Mouse (Mus musculus) ovary, postnatal 36 days (tissue): Measurements from ENCODE around the gene Bag6.

ENCODE experiments used
- DNase-seq: peaks from one replicate; pipeline ENCODE4 v3.0.0; 2022; ENCODE audit warnings: low spot score, mixed read lengths

Bag6 gene

DNA sequence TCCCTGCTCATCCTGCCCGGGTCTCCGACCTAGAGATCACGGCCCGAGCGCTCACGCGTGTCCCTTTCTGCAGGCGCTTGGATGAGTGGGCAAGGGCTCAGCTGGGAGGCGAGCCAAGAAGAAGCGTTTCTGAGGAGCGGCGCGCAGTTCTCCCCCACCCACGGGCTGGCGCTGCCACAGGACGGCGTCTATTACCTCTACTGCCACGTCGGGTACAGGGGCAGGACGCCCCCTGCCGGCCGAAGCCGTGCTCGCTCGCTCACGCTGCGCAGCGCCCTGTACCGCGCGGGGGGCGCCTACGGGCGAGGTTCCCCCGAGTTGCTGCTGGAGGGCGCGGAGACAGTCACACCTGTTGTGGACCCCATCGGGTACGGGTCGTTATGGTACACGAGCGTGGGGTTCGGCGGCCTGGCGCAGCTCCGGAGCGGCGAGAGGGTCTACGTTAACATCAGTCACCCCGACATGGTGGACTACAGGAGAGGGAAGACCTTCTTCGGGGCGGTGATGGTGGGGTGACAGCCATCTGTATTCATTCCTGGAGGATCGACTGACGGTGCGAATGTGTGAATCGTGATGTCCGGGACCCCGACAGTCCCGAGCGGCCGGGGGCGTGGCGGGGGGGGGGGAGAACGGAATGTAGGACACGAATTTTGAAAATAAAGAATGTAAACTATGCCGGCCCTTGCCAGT is 60.8 kb downstream of the Bag6 start:
- peak; percentile 81 for DNase-seq

DNA sequence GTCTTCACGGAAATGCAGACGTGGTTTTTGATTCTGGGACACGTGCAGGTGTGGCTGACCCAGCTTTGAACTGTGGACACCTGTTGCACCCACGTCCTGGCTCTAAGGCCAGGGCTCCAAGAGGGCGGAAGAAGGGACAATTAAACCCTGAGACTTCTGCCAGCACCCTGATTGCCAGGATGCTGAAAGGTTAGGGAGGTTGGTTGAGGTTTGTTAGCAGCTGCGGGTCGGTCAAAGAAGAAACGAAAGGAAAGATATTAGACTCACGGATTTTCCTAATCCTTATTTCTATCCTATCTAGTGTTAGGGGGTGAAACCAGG is 61.3 kb downstream of the Bag6 start:
- no peak for DNase-seq
